Mouse (Mus musculus) erythroblast, embryonic 14.5 days (primary cell): ENCODE measurements at regions not wholly inside any gene's neighbourhood (a gene's known extent, or its start where the extent isn't known, plus 50 kb on each side); places are given as distances from the start of the nearest gene placed in this dataset.

ENCODE experiments used
- H3K27me3 ChIP-seq: 2 replicates; pipeline ENCODE4 v1.6.1; 2012; ENCODE audit warnings: inconsistent platforms; ENCODE audit not compliant: control insufficient read depth
- H3K36me3 ChIP-seq: 2 replicates; pipeline ENCODE4 v1.6.1; 2012; ENCODE audit warnings: mild to moderate bottlenecking, inconsistent platforms; ENCODE audit not compliant: control insufficient read depth
- H3K4me1 ChIP-seq: 2 replicates; pipeline ENCODE4 v1.6.1; 2012; ENCODE audit warnings: inconsistent platforms; ENCODE audit not compliant: control insufficient read depth
- H3K4me3 ChIP-seq: replicated peaks from 2 replicates; pipeline ENCODE3; 2012; ENCODE audit warnings: moderate library complexity, mild to moderate bottlenecking, inconsistent platforms
- H3K9me3 ChIP-seq: 2 replicates; pipeline ENCODE4 v1.6.1; 2012; ENCODE audit warnings: low read length, inconsistent platforms, mixed read lengths; ENCODE audit not compliant: control insufficient read depth
- GATA1 ChIP-seq: IDR thresholded peaks from 2 replicates; pipeline ENCODE4 v1.6.1; 2012; ENCODE audit warnings: low read length, inconsistent platforms, mixed read lengths
- TAL1 ChIP-seq: IDR thresholded peaks from 3 replicates; pipeline ENCODE4 v1.6.1; 2012; ENCODE audit warnings: low read length, inconsistent platforms, mixed read lengths

DNA sequence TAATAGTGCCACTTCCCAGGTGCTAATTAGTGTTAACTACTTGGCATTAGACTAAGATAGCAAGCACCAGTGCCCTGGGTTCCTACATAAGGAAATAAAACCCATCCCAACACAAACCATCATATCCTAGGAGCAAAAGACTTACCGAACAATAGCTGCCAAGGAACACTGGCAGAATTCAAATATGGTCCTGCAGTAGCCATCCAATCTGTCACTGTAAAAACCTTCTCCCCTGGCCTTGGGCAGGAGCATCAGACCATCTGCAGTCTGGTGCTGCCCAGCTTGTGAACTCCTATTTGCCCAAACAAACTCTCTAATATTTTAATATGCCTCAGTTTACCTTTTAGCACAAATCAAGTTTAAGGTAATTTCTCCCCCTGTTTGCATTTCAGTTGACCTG is 137.9 kb upstream of the Nabp1 start:
- Histone ChIP-seq H3K4me1 (no peaks in the 10 kb centered on the region), H3K4me3 (no peak overlapping the region), H3K9me3 (no peaks in the 10 kb centered on the region), H3K27me3 (no peaks in the 10 kb centered on the region), H3K36me3 (no peaks in the 10 kb centered on the region)
- TF ChIP-seq TAL1 (no peak), GATA1 (no peak)

DNA sequence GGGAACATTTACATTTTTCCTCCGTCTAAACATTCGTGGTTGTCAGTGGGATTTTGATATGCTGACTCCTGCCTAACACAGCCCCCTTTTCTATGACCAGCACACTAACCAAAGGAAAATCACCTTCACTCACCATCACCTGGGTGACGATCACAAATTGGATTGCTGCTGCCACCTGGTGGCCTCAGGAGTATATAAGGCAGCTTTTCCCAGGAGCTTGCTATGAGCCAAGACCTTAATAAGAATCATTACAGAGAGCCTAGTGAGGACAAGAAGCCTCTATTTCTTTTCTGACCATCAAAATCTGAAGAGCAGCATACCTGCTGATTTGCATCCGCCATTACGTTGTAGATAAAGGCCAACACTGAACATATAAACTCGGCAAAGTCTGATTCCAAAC is 137.3 kb upstream of the Nabp1 start:
- TF ChIP-seq TAL1 (no peak), GATA1 (no peak)
- no peaks in the 10 kb centered on the region for H3K27me3 ChIP-seq
- H3K36me3 ChIP-seq: no peaks in the 10 kb centered on the region
- no peaks in the 10 kb centered on the region for H3K4me1 ChIP-seq
- no peak overlapping the region for H3K4me3 ChIP-seq
- no peaks in the 10 kb centered on the region for H3K9me3 ChIP-seq

DNA sequence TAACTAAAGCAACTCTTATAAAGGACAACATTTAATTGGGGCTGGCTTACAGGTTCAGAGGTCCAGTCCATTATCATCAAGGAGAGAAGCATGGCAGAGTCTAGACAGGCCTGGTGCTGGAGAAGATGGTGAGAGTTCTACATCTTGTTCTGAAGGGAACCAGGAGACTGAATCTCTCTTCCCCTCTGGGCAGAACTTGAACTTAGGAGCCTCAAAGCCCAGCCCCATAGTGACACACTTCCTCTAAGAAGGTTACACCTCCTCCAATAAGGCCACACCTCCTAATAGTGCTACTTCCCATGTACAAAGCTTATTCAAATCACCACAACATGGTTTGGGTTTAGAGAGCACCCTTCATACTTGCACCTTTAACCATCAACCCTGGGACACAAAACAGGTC is 136.5 kb upstream of the Nabp1 start:
- TF ChIP-seq TAL1 (no peak), GATA1 (no peak)
- no peak overlapping the region for H3K4me3 ChIP-seq
- no peaks in the 10 kb centered on the region for H3K36me3 ChIP-seq
- H3K9me3 ChIP-seq: no peaks in the 10 kb centered on the region
- H3K27me3 ChIP-seq: no peaks in the 10 kb centered on the region
- H3K4me1 ChIP-seq: no peaks in the 10 kb centered on the region

DNA sequence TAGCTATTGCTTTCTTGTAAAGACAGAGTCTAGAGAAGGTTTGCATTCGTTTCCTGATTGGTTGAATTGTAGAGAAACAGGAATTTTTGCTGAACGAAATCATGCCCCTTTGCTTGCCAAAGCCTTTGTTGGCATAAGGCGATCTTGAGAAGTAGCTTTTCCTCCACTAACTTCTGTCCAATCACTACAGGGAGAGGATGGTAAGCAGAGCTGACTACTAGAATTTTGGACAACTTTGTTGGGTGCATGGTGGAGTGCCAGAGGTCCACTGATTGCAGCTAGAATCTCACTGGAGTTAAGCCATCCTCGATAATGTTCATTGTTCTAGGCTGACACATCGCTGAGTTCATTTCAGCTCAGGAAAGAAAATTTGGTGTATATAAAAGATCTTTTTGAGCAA is 131.1 kb upstream of the Nabp1 start:
- Histone ChIP-seq H3K4me1 (no peaks in the 10 kb centered on the region), H3K36me3 (no peaks in the 10 kb centered on the region), H3K4me3 (no peak overlapping the region), H3K9me3 (no peaks in the 10 kb centered on the region), H3K27me3 (no peaks in the 10 kb centered on the region)
- TF ChIP-seq GATA1 (no peak), TAL1 (no peak)

DNA sequence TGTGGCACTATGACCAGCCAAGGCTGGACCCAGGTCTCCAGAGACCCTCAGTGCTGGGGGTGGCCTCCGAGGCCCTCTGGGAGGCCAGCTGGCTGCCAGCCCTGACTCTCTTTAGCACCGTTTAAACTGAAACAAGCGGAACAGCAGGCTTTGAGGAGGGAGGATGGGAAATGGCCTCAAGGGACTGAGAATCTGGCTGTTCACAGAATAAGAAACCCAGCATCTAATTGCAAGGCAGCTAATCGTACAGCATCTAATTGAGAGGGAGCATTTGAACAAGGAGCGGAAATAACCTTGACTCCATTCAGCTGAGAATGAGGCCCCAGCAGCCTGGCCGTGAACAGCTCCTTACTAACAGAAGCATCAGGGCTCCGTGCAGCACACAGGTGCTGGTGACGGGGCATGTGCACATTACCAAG is 129.2 kb upstream of the Nabp1 start:
- TF ChIP-seq TAL1 (no peak), GATA1 (no peak)
- no peaks in the 10 kb centered on the region for H3K9me3 ChIP-seq
- H3K4me3 ChIP-seq: no peak overlapping the region
- no peaks in the 10 kb centered on the region for H3K36me3 ChIP-seq
- H3K4me1 ChIP-seq: no peaks in the 10 kb centered on the region
- H3K27me3 ChIP-seq: no peaks in the 10 kb centered on the region

DNA sequence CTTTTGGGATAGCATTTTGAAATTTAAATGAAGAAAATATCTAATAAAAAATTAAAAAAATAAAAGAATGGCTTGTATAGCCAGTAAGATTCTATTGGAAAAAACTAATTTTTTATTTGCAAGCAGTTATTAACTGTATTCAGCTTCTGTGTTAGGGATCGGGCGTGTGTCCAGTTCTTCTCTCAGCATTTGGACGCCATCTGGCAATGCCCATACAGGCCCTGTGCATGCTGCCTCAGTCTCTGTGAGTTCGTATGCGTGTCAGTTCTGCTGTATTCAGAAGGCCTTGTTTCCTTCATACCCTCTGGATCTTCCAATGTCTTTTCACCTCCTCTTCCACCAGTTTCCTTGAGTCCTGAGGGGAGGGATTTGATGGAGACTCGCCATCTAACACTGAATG is 123.8 kb upstream of the Nabp1 start:
- no peak overlapping the region for H3K4me3 ChIP-seq
- H3K9me3 ChIP-seq: no peaks in the 10 kb centered on the region
- TF ChIP-seq GATA1 (no peak), TAL1 (no peak)
- no peaks in the 10 kb centered on the region for H3K36me3 ChIP-seq
- no peaks in the 10 kb centered on the region for H3K4me1 ChIP-seq
- H3K27me3 ChIP-seq: no peaks in the 10 kb centered on the region

DNA sequence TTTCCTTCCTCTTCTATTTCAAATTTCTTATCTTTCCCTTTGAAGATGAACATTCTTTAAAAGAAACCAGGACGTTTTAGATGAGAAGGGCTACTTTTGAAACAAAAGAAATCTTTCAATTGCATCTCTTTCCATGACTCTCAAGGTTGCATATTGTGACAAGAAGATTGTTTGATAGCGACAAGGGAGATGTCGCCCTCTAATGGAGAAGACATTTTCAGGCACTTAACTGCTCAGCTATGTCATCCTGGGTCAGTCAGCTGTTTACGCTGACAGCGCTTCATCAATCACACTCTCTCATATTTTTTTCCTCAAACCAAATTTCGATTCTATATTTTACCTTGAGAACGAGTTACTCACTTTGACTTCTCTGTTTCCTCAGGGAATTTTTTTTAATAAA is 122.2 kb upstream of the Nabp1 start:
- Histone ChIP-seq H3K9me3 (no peaks in the 10 kb centered on the region), H3K27me3 (no peaks in the 10 kb centered on the region)
- TF ChIP-seq TAL1: no peak
- no peak for TF ChIP-seq GATA1

DNA sequence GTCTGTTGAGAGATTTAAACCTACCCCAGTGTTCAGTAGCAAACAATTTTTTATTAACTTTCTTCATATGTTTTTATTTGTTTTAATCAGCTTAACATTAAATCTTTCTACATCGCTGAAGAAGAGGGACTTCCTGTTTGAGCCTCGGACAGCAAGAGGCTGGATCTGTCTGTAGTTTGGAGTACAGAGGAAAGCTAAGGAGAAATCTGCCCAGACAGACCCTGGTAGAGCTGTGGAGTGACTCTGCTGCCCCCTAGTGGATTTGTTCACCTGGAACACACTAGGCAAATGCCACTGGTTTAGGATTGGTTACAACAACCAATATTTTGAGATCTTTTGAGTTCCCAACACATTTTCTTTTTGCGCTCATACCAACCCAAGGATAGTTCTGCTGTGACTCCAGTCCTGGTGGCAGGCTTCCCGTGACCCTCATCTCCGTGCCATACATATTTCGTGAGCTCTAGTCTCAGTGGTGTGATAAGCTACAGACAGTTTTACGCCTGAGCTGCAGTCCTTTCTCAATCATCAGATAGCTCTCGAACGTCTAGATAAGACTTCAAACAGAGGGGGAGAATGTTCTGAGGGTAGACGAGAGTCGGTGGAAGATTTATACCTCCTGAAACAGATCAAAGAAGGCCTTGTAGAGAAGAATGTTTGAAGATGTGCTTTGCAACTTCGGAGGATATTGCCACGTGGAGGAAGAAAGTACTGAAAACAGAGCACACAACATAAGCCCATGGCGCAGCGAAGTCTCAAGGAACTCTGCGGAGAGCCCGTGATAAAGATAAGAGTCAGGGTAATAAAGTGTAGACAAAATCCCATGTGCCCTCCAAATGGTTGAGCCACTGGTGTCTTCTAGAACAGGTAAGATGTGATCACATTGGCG is 119.0 kb upstream of the Nabp1 start:
- Histone ChIP-seq H3K4me1 (no peaks in the 10 kb centered on the region), H3K4me3 (no peak overlapping the region), H3K9me3 (no peaks in the 10 kb centered on the region), H3K27me3 (no peaks in the 10 kb centered on the region), H3K36me3 (no peaks in the 10 kb centered on the region)
- TF ChIP-seq GATA1: no peak
- TF ChIP-seq TAL1: no peak

More for the DNA sequence above, 122.2 kb upstream of the Nabp1 start:
- Histone ChIP-seq H3K4me3 (no peak overlapping the region), H3K36me3 (no peaks in the 10 kb centered on the region), H3K4me1 (no peaks in the 10 kb centered on the region)

DNA sequence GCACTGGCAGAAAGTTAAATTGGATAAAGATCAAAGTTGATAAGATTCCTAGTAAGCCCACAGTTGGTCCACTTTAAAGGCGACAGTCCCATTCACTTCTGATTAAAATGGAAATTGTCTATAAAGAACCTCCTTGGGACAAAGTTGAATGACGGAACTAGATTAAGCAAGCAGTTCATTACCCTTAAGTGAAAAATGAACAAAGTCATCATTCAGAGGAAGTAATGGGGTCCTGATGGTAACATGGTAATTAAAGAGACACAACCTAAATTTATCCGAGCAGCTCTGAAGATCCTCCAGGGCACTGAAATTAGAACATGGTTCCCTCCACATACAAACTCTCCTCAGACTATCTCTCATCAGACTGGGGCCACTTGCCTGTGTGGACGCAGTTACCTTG is 116.4 kb upstream of the Nabp1 start:
- Histone ChIP-seq H3K4me3 (no peak overlapping the region), H3K4me1 (no peaks in the 10 kb centered on the region), H3K36me3 (no peaks in the 10 kb centered on the region), H3K27me3 (no peaks in the 10 kb centered on the region), H3K9me3 (no peaks in the 10 kb centered on the region)
- TF ChIP-seq GATA1 (no peak), TAL1 (no peak)
